In genomic region chr1:134133316-134133715, GRCm38 (mm10) we compare ENCODE assay signal across 28 mouse cellular contexts. TPM values are rescaled to one million over a fixed set of nuclear protein-coding genes. Genes with fewer than 3 reads are reported as not detected.
DNase-seq lines count a peak whose midpoint lies in the region; ATAC-seq and TF ChIP-seq lines count a peak whose summit lies in the region.
"Had no signal": no experiment of that assay in that cellular context is flagged by ENCODE, and none has a peak within 500 bp of the region (broad histone marks: within the 10 kb centered on the region; RNA-seq: fewer than 3 reads in every experiment).

No protein-coding gene starts in this region.

- no peak overlapping the region for H3K27ac ChIP-seq in kidney, adult 2 months (ENCODE audit: insufficient read depth, low read depth, low read length)
- no peak overlapping the region for H3K27ac ChIP-seq in kidney, postnatal 0 days
- no peak overlapping the region for H3K27ac ChIP-seq in hindbrain, embryonic 13.5 days
- H3K27ac ChIP-seq: heart, adult 2 months; heart, embryonic 13.5 days; limb, embryonic 15.5 days; stomach, embryonic 15.5 days had no signal

- TF ChIP-seq CTCF in kidney, adult 2 months (conservative IDR thresholded peaks at IDR 0.05; ENCODE audit: insufficient read depth, insufficient read length, low read depth, low read length), result no peak
- TF ChIP-seq CTCF in kidney, postnatal 0 days (IDR thresholded peaks at IDR 0.05; ENCODE audit: low read depth), result no peak

- peaks cover 5% of the 10 kb centered on the region; the same call in 1 of the 2 replicates for H3K4me1 ChIP-seq in kidney, adult 2 months (ENCODE audit: control insufficient read depth, insufficient read depth, low read length)
- H3K4me1 ChIP-seq in kidney, postnatal 0 days (replicated peaks; ENCODE audit: insufficient read depth, low read length), result 0 out of 2 replicates have a peak, but pooled peaks cover 4% of the 10 kb centered on the region
- H3K4me1 ChIP-seq in hindbrain, embryonic 13.5 days (replicated peaks), result no peaks in the 10 kb centered on the region
- H3K4me1 ChIP-seq: limb, embryonic 15.5 days; stomach, embryonic 15.5 days had no signal

- H3K9me3 ChIP-seq in kidney, postnatal 0 days (replicated peaks; ENCODE audit: low read length), result no peaks in the 10 kb centered on the region
- no peaks in the 10 kb centered on the region for H3K9me3 ChIP-seq in hindbrain, embryonic 13.5 days
- H3K9me3 ChIP-seq: heart, embryonic 13.5 days; limb, embryonic 15.5 days; stomach, embryonic 15.5 days had no signal

- ATAC-seq in kidney, postnatal 0 days (replicated peaks; ENCODE audit: low FRiP score, low read depth), result no peak
- no peak for ATAC-seq in hindbrain, embryonic 13.5 days (ENCODE audit: low FRiP score)
- ATAC-seq in monocyte, adult 5-6 weeks (replicated peaks; ENCODE audit: insufficient number of reproducible peaks, low FRiP score, low TSS enrichment, poor library complexity, severe bottlenecking), result no peak
- ATAC-seq: activated CD4-positive, CD25-positive, alpha-beta regulatory T cell, adult 4 months had no signal

- no peak overlapping the region for H3K4me2 ChIP-seq in kidney, postnatal 0 days (ENCODE audit: low read length)
- no peak overlapping the region for H3K4me2 ChIP-seq in hindbrain, embryonic 13.5 days
- H3K4me2 ChIP-seq: heart, embryonic 13.5 days; limb, embryonic 15.5 days; stomach, embryonic 15.5 days had no signal

- H3K36me3 ChIP-seq in kidney, adult 2 months (ENCODE audit: control insufficient read depth, insufficient read depth, low read length), result no peaks in the 10 kb centered on the region
- no peaks in the 10 kb centered on the region for H3K36me3 ChIP-seq in kidney, postnatal 0 days (ENCODE audit: insufficient read depth, low read length)
- H3K36me3 ChIP-seq in hindbrain, embryonic 13.5 days, result no peaks in the 10 kb centered on the region
- H3K36me3 ChIP-seq: heart, embryonic 13.5 days; limb, embryonic 15.5 days; stomach, embryonic 15.5 days had no signal

- no peaks in the 10 kb centered on the region for H3K27me3 ChIP-seq in kidney, adult 2 months (replicated peaks; ENCODE audit: control insufficient read depth, insufficient read depth, low read length)
- no peaks in the 10 kb centered on the region; the same call in 1 of the 2 replicates for H3K27me3 ChIP-seq in kidney, postnatal 0 days (ENCODE audit: insufficient read depth, low read length)
- no peaks in the 10 kb centered on the region for H3K27me3 ChIP-seq in hindbrain, embryonic 13.5 days
- H3K27me3 ChIP-seq: heart, embryonic 13.5 days; limb, embryonic 15.5 days; stomach, embryonic 15.5 days had no signal

- 26% methylated on average over 11 of the region's 11 CpGs for WGBS in kidney, adult 2 months
- 23% methylated on average over 11 of the region's 11 CpGs for WGBS in kidney, postnatal 0 days
- WGBS in hindbrain, embryonic 13.5 days, result 65% methylated on average over 11 of the region's 11 CpGs

- H3K9ac ChIP-seq in kidney, postnatal 0 days (ENCODE audit: low read depth, low read length), result no peak overlapping the region
- H3K9ac ChIP-seq in hindbrain, embryonic 13.5 days, result no peak overlapping the region
- H3K9ac ChIP-seq: heart, embryonic 13.5 days; limb, embryonic 15.5 days; stomach, embryonic 15.5 days had no signal

- TF ChIP-seq POLR2A in kidney, adult 2 months (IDR thresholded peaks at IDR 0.05; ENCODE audit: low read depth, low read length), result no peak

- DNase-seq in adrenal gland, postnatal 14 days, result peak; percentile 3
- DNase-seq in adrenal gland, postnatal 4 days (ENCODE audit: low spot score in 2 of 2), result no peak
- peak; percentile 79 for DNase-seq in kidney, adult 2 months
- no peak for DNase-seq in kidney, postnatal 10 days
- DNase-seq in kidney, postnatal 0 days (ENCODE audit: low spot score), result peak; percentile 47
- peak; percentile 4 for DNase-seq in telencephalon, adult 2 months (ENCODE audit: low read depth, low spot score)
- DNase-seq: adrenal gland, adult 8-10 months; cerebellum, adult 9-11 months; heart, adult 2 months; heart, postnatal 14 days; layer of hippocampus, adult 9-11 months; left cerebral cortex, postnatal 4 days; lung, postnatal 4 days; midbrain, embryonic 14.5 days; thymus, adult 18-20 months; thymus, postnatal 4 days had no signal

- H3K4me3 ChIP-seq in kidney, adult 2 months (ENCODE audit: insufficient read depth, low read depth, low read length), result no peak overlapping the region
- no peak overlapping the region for H3K4me3 ChIP-seq in kidney, postnatal 0 days (replicated peaks; ENCODE audit: low read depth, low read length)
- H3K4me3 ChIP-seq in hindbrain, embryonic 13.5 days, result no peak overlapping the region
- H3K4me3 ChIP-seq: heart, adult 2 months; heart, embryonic 13.5 days; limb, embryonic 15.5 days; stomach, embryonic 15.5 days had no signal

RNA-seq across cellular contexts. Expression of gene Chit1, which starts 22.3 kb away (rescaled TPM):
- not detected in 2 replicates for total RNA-seq in adrenal gland, postnatal 14 days (2021)
- not detected for total RNA-seq in adrenal gland, postnatal 4 days (2021)
- not detected in 2 replicates for polyA plus RNA-seq in kidney, adult 2 months (2012; rRNA removed)
- 0.41 and 0.58 TPM in 2 replicates for polyA plus RNA-seq in kidney, postnatal 0 days (2015; fragmentation: Nextera tagmentation; extraction: Ambion mirVana)
- polyA plus RNA-seq in hindbrain, embryonic 13.5 days (2015; fragmentation: Nextera tagmentation; extraction: Ambion mirVana), result 0.30 and 0.35 TPM in 2 replicates
- total RNA-seq in monocyte, adult 5-6 weeks (2017), result 0.67 to 1.4 TPM (median 0.85 TPM) in 3 replicates
- total RNA-seq: heart, adult 2 months; heart, postnatal 14 days; left cerebral cortex, adult 18-20 months; megakaryocyte-erythroid progenitor cell, adult 5-6 weeks had no signal
- polyA plus RNA-seq: activated CD4-positive, CD25-positive, alpha-beta regulatory T cell, adult 4 months; embryonic facial prominence, embryonic 11.5 days; forebrain, embryonic 11.5 days; hindbrain, embryonic 11.5 days; large intestine, adult 2 months; midbrain, embryonic 14.5 days had no signal

RNA-seq across cellular contexts. Expression of gene Chil1, which starts 48.7 kb away (rescaled TPM):
- total RNA-seq in adrenal gland, postnatal 14 days (2021), result 1.1 and 1.2 TPM in 2 replicates
- total RNA-seq in adrenal gland, postnatal 4 days (2021), result 1 to 10 TPM in 1 of 2 experiments, under 1 TPM in 1; 0.81 to 3.4 TPM
- polyA plus RNA-seq in kidney, adult 2 months (2012; rRNA removed), result 0.56 TPM in 2 replicates
- 2.1 and 2.4 TPM in 2 replicates for polyA plus RNA-seq in kidney, postnatal 0 days (2015; fragmentation: Nextera tagmentation; extraction: Ambion mirVana)
- 2.8 and 3.2 TPM in 2 replicates for polyA plus RNA-seq in hindbrain, embryonic 13.5 days (2015; fragmentation: Nextera tagmentation; extraction: Ambion mirVana)
- 0.48 TPM in 1 of 3 replicates, not detected in the others for total RNA-seq in monocyte, adult 5-6 weeks (2017)
- polyA plus RNA-seq: activated CD4-positive, CD25-positive, alpha-beta regulatory T cell, adult 4 months had no signal

RNA-seq across cellular contexts. Expression of gene Btg2, which starts 54.4 kb away (rescaled TPM):
- 36.7 and 58.2 TPM in 2 replicates for total RNA-seq in adrenal gland, postnatal 14 days (2021)
- 10 to 100 TPM; 25.6 to 27.8 TPM for total RNA-seq in adrenal gland, postnatal 4 days (2021)
- polyA plus RNA-seq in kidney, adult 2 months (2012; rRNA removed), result 20.3 and 23.7 TPM in 2 replicates
- polyA plus RNA-seq in kidney, postnatal 0 days (2015; fragmentation: Nextera tagmentation; extraction: Ambion mirVana), result 37.5 and 39.2 TPM in 2 replicates
- 57.4 and 63.4 TPM in 2 replicates for polyA plus RNA-seq in hindbrain, embryonic 13.5 days (2015; fragmentation: Nextera tagmentation; extraction: Ambion mirVana)
- total RNA-seq in monocyte, adult 5-6 weeks (2017), result 390 to 783 TPM (median 430 TPM) in 3 replicates

RNA-seq across cellular contexts. Expression of gene Mybph, which starts 59.9 kb away (rescaled TPM):
- total RNA-seq in adrenal gland, postnatal 14 days (2021), result not detected in 2 replicates
- under 1 TPM; 0.34 to 0.84 TPM for total RNA-seq in adrenal gland, postnatal 4 days (2021)
- polyA plus RNA-seq in kidney, adult 2 months (2012; rRNA removed), result 0.12 and 0.89 TPM in 2 replicates
- polyA plus RNA-seq in kidney, postnatal 0 days (2015; fragmentation: Nextera tagmentation; extraction: Ambion mirVana), result 0.13 TPM in 1 of 2 replicates, not detected in the other
- polyA plus RNA-seq in hindbrain, embryonic 13.5 days (2015; fragmentation: Nextera tagmentation; extraction: Ambion mirVana), result 0.83 and 1.9 TPM in 2 replicates
- not detected in 3 replicates for total RNA-seq in monocyte, adult 5-6 weeks (2017)
- total RNA-seq: heart, adult 2 months; heart, postnatal 14 days; megakaryocyte-erythroid progenitor cell, adult 5-6 weeks had no signal
- polyA plus RNA-seq: activated CD4-positive, CD25-positive, alpha-beta regulatory T cell, adult 4 months; forebrain, embryonic 11.5 days had no signal

Comparison
In these comparisons a context has a peak if more than half of its experiments do, and no peak if none do; other contexts are left out.
1. DNase-seq: peak in adrenal gland, postnatal 14 days (single experiment), kidney, adult 2 months (single experiment), kidney, postnatal 0 days (single experiment) and telencephalon, adult 2 months (single experiment); none in adrenal gland, postnatal 4 days (0 of 2) and kidney, postnatal 10 days (single experiment).